Mouse (Mus musculus) cerebellum, adult 2 months (tissue): ENCODE results near the gene Tmem235. TPM values are rescaled to one million over a fixed set of nuclear protein-coding genes. Genes with fewer than 3 reads are reported as not detected.

ENCODE experiments used
- DNase-seq, 2 experiments: peaks; one replicate each; pipeline ENCODE4 v3.0.0; 2021
- H3K27ac ChIP-seq: fragments of 200-500 bp; 2 replicates; pipeline ENCODE4 v1.5.1; 2012; ENCODE audit warnings: low read length, control low read depth, inconsistent platforms; ENCODE audit not compliant: insufficient read depth
- H3K27me3 ChIP-seq: fragments of 200-500 bp; 2 replicates; pipeline ENCODE4 v1.6.1; 2012; ENCODE audit warnings: inconsistent platforms, mild to moderate bottlenecking, low read length, moderate library complexity; ENCODE audit not compliant: control insufficient read depth, insufficient read depth
- H3K4me1 ChIP-seq: fragments of 200-500 bp; 2 replicates; pipeline ENCODE4 v1.6.1; 2011; ENCODE audit warnings: low read length; ENCODE audit not compliant: control insufficient read depth, insufficient read depth
- H3K4me3 ChIP-seq: fragments of 200-500 bp; replicated peaks from 2 replicates; pipeline ENCODE3; 2011; ENCODE audit warnings: mild to moderate bottlenecking, low read depth, low read length, control low read depth; ENCODE audit not compliant: insufficient read depth
- CTCF ChIP-seq: fragments of 200-500 bp; IDR thresholded peaks from 2 replicates; pipeline ENCODE4 v1.5.1; 2011; ENCODE audit warnings: low read depth, mild to moderate bottlenecking, control low read depth, low read length, moderate library complexity, borderline replicate concordance; ENCODE audit not compliant: insufficient read depth
- POLR2A ChIP-seq: fragments of 200-500 bp; IDR thresholded peaks from 2 replicates; pipeline ENCODE4 v1.6.1; 2011; ENCODE audit warnings: low read length, control low read depth, borderline replicate concordance; ENCODE audit not compliant: insufficient read depth
- WGBS: fragments of 180-500 bp; shearing (Covaris S2); methylation state at CpG from one replicate; pipeline ENCODE4 v1.1.7; 2018; 5-methylcytosine and 5-hydroxymethylcytosine counted together
- polyA plus RNA-seq: library from polyadenylated mRNA; depleted of rRNA; stranded (reverse); fragments of >200 nt; gene quantifications from 2 replicates; pipeline ENCODE4 v1.2.3, GENCODE M21; 2012

Gene Tmem235
- polyA plus RNA-seq, 1 experiment: 0.16 TPM

DNA sequence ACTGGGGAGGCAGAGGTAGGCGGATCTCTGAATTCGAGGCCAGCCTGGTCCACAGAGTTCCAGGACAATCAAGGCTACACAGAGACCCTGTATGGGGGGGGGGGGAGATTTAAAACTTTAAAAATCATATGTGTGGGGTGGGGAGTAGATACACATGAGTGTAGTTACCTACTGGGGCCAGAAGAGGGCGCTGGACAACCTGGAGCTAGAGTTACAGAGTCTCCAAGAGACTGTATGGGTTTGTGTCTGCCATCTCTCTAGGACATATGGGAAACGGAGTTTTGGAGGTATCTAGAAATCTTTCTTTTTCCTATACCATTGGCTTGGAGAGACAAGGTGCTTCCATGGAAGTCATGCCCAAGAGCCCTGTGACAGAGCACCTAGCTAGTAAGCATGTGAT lies 13.9 kb downstream of the Tmem235 start:
- 61% methylated on average over 4 of the region's 4 CpGs for WGBS
- Histone ChIP-seq H3K27me3 (no peaks in the 10 kb centered on the region), H3K27ac (no peak overlapping the region), H3K4me1 (peaks cover 26% of the 10 kb centered on the region), H3K4me3 (no peak overlapping the region)
- no peak for TF ChIP-seq CTCF
- no peak for TF ChIP-seq POLR2A
- no peak for DNase-seq

GRCm38 (mm10) chr11:117875681-117876080 lies 15.1 kb downstream of the Tmem235 start:
- H3K4me3 ChIP-seq: no peak overlapping the region
- H3K4me1 ChIP-seq: peaks cover 34% of the 10 kb centered on the region
- DNase-seq: no peak
- no peak overlapping the region for H3K27ac ChIP-seq
- no peaks in the 10 kb centered on the region for H3K27me3 ChIP-seq
- TF ChIP-seq POLR2A (no peak), CTCF (no peak)
- WGBS: 68% methylated on average over 6 of the region's 6 CpGs

GRCm38 (mm10) chr11:117877917-117878745 lies 17.6 kb downstream of the Tmem235 start:
- TF ChIP-seq CTCF (no peak), POLR2A (no peak)
- Histone ChIP-seq H3K4me1 (peaks cover 39% of the 10 kb centered on the region), H3K27ac (no peak overlapping the region), H3K4me3 (no peak overlapping the region), H3K27me3 (no peaks in the 10 kb centered on the region)
- no peak for DNase-seq
- WGBS: 21% methylated on average over 13 of the region's 13 CpGs

GRCm38 (mm10) chr11:117878892-117879291 lies 18.3 kb downstream of the Tmem235 start:
- no peaks in the 10 kb centered on the region for H3K27me3 ChIP-seq
- H3K27ac ChIP-seq: no peak overlapping the region
- TF ChIP-seq POLR2A (no peak), CTCF (no peak)
- WGBS: 32% methylated on average over 8 of the region's 8 CpGs
- no peak for DNase-seq
- H3K4me1 ChIP-seq: peaks cover 39% of the 10 kb centered on the region
- no peak overlapping the region for H3K4me3 ChIP-seq

GRCm38 (mm10) chr11:117879676-117880075 lies 19.1 kb downstream of the Tmem235 start:
- TF ChIP-seq POLR2A (no peak), CTCF (no peak)
- 71% methylated on average over 6 of the region's 6 CpGs for WGBS
- DNase-seq: no peak
- H3K27me3 ChIP-seq: no peaks in the 10 kb centered on the region
- no peak overlapping the region for H3K27ac ChIP-seq
- H3K4me3 ChIP-seq: no peak overlapping the region
- H3K4me1 ChIP-seq: peaks cover 39% of the 10 kb centered on the region

GRCm38 (mm10) chr11:117880336-117880976 lies 19.9 kb downstream of the Tmem235 start:
- Histone ChIP-seq H3K27ac (peak overlapping the region; percentile 0; the same call in 1 of the 2 replicates), H3K4me3 (no peak overlapping the region), H3K4me1 (peaks cover 39% of the 10 kb centered on the region), H3K27me3 (no peaks in the 10 kb centered on the region)
- 18% methylated on average over 9 of the region's 9 CpGs for WGBS
- TF ChIP-seq POLR2A (no peak), CTCF (no peak)
- DNase-seq: peak; percentile 45 to 57

- no peak overlapping the region for H3K4me3 ChIP-seq
- TF ChIP-seq POLR2A: no peak
- no peak for TF ChIP-seq CTCF
- DNase-seq: no peak
- H3K27me3 ChIP-seq: no peaks in the 10 kb centered on the region
- 0 out of 2 replicates have a peak overlapping the region, but pooled peaks have one; percentile 0 for H3K27ac ChIP-seq
- 53% methylated on average over 6 of the region's 6 CpGs for WGBS
- H3K4me1 ChIP-seq: peaks cover 39% of the 10 kb centered on the region
These were observed 20.4 kb downstream of the Tmem235 start for GRCm38 (mm10) chr11:117880977-117881358.

GRCm38 (mm10) chr11:117881787-117882186 lies 21.2 kb downstream of the Tmem235 start:
- DNase-seq: no peak
- no peak overlapping the region for H3K27ac ChIP-seq
- H3K4me1 ChIP-seq: peaks cover 39% of the 10 kb centered on the region
- no peaks in the 10 kb centered on the region for H3K27me3 ChIP-seq
- TF ChIP-seq POLR2A (no peak), CTCF (no peak)
- WGBS: 37% methylated on average over 8 of the region's 8 CpGs
- no peak overlapping the region for H3K4me3 ChIP-seq
